Mouse (Mus musculus): ENCODE measurements around the gene Stip1.

DNA sequence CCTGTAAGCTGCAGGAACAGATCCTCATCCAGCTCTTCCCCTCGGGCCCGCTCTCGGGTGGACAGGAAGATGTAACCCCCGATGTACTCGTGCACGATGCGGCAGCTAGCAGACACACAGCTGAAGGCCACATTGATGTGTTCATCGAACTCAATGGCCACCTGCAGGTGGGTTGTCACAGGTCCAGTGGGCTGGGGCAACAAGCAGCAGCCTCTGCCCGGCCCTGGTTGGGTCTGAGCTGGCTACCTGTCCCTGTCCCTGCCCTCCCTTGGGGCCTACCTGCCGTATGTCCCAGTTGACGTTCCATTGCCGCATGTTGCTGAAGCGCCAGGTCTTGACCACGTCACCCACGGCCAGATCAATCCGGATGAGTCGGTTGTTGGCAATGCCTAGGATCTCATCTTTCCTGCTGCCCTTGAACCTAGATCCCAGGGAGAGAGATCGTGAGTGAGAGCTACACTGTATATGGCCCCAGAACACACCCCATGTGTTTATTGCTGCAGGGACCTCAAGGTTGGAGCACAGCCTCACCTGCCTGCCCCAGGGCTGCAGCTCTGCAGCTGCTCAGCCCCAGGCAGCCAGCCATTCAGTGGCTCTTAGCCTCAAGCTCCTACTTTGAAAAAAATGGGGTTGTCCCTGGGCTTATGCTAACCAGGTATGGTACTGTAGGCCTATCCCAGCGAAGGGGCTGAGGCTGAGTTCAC is 40.3 kb downstream of the Stip1 start:
- TF ChIP-seq CTCF (IDR thresholded peaks at IDR 0.05; ENCODE audit: low read depth) = no peak
- no peak for TF ChIP-seq EP300 (IDR thresholded peaks at IDR 0.05; ENCODE audit: low read depth)
